Mouse (Mus musculus) ES-Bruce4 (cell line): Measurements from ENCODE around the gene Elob. TPM values are rescaled to one million over a fixed set of nuclear protein-coding genes. Genes with fewer than 3 reads are reported as not detected.

Experiments
- H3K27ac ChIP-seq: 2 replicates; pipeline ENCODE4 v1.5.1; 2012; ENCODE audit warnings: low read length, inconsistent platforms; ENCODE audit not compliant: insufficient read depth
- H3K27me3 ChIP-seq: 2 replicates; pipeline ENCODE4 v1.6.1; 2012; ENCODE audit warnings: mild to moderate bottlenecking, low read length, inconsistent platforms; ENCODE audit not compliant: control insufficient read depth, poor library complexity, insufficient read depth, severe bottlenecking
- H3K36me3 ChIP-seq: 2 replicates; pipeline ENCODE4 v1.6.1; 2012; ENCODE audit warnings: inconsistent platforms, mild to moderate bottlenecking, low read length, moderate library complexity; ENCODE audit not compliant: control insufficient read depth, poor library complexity, insufficient read depth, severe bottlenecking
- H3K4me1 ChIP-seq: one replicate; pipeline ENCODE4 v1.8.1; 2011; ENCODE audit warnings: low read length; ENCODE audit not compliant: control insufficient read depth, insufficient read depth
- H3K4me3 ChIP-seq: 2 replicates; pipeline ENCODE4 v1.5.1; 2011; ENCODE audit warnings: low read depth, mild to moderate bottlenecking, low read length
- H3K9ac ChIP-seq: 2 replicates; pipeline ENCODE4 v1.6.1; 2012; ENCODE audit warnings: low read depth, mild to moderate bottlenecking, inconsistent platforms; ENCODE audit not compliant: poor library complexity, severe bottlenecking
- H3K9me3 ChIP-seq: replicated peaks from 2 replicates; pipeline ENCODE4 v1.6.1; 2012; ENCODE audit warnings: mild to moderate bottlenecking, low read length, inconsistent platforms; ENCODE audit not compliant: control insufficient read depth, poor library complexity, insufficient read depth, severe bottlenecking
- CTCF ChIP-seq: IDR thresholded peaks from one replicate; pipeline ENCODE4 v1.8.1; 2011; ENCODE audit warnings: low read depth, low read length
- EP300 ChIP-seq: IDR thresholded peaks from 2 replicates; pipeline ENCODE4 v1.6.1; 2011; ENCODE audit warnings: low read depth, low read length; ENCODE audit not compliant: insufficient read depth
- POLR2A ChIP-seq: IDR thresholded peaks from one replicate; pipeline ENCODE4 v1.8.1; 2011; ENCODE audit warnings: low read length; ENCODE audit not compliant: insufficient read depth
- polyA plus RNA-seq: library from polyadenylated mRNA; stranded (reverse); fragments of >200 nt; gene quantifications from 2 replicates; pipeline ENCODE4 v1.2.4, GENCODE M21; 2011; ENCODE audit warnings: low read depth; ENCODE audit not compliant: missing spikeins, insufficient read depth, insufficient read length

Elob gene
- polyA plus RNA-seq, 1 experiment, result 398 TPM

GRCm38 (mm10) chr17:23819235-23819634 lies 9.7 kb downstream of the Elob start:
- peaks cover 94% of the 10 kb centered on the region for H3K36me3 ChIP-seq
- H3K9me3 ChIP-seq, result peaks cover 52% of the 10 kb centered on the region
- TF ChIP-seq CTCF (no peak), EP300 (no peak), POLR2A (no peak)
- no peak overlapping the region for H3K4me3 ChIP-seq
- H3K4me1 ChIP-seq, result peaks cover 8% of the 10 kb centered on the region
- H3K27me3 ChIP-seq, result no peaks in the 10 kb centered on the region
- no peak overlapping the region for H3K9ac ChIP-seq
- H3K27ac ChIP-seq, result no peak overlapping the region

- Histone ChIP-seq H3K36me3 (peaks cover 95% of the 10 kb centered on the region), H3K9me3 (peaks cover 58% of the 10 kb centered on the region)
Measured at GRCm38 (mm10) chr17:23818579-23818978, 10.4 kb downstream of the Elob start.

GRCm38 (mm10) chr17:23815641-23816040 lies 13.3 kb downstream of the Elob start:
- peaks cover 70% of the 10 kb centered on the region for H3K9me3 ChIP-seq
- no peak overlapping the region for H3K27ac ChIP-seq
- H3K27me3 ChIP-seq, result no peaks in the 10 kb centered on the region
- H3K9ac ChIP-seq, result no peak overlapping the region
- peaks cover 96% of the 10 kb centered on the region for H3K36me3 ChIP-seq
- H3K4me1 ChIP-seq, result peaks cover 3% of the 10 kb centered on the region
- H3K4me3 ChIP-seq, result no peak overlapping the region
- TF ChIP-seq CTCF (no peak), POLR2A (no peak), EP300 (no peak)

More at GRCm38 (mm10) chr17:23818579-23818978, 10.4 kb downstream of the Elob start:
- H3K4me1 ChIP-seq, result peaks cover 8% of the 10 kb centered on the region
- H3K27ac ChIP-seq, result no peak overlapping the region
- no peaks in the 10 kb centered on the region for H3K27me3 ChIP-seq
- no peak overlapping the region for H3K9ac ChIP-seq
- no peak for TF ChIP-seq EP300
- no peak for TF ChIP-seq CTCF
- no peak for TF ChIP-seq POLR2A
- H3K4me3 ChIP-seq, result no peak overlapping the region

GRCm38 (mm10) chr17:23807918-23808317 lies 21.0 kb downstream of the Elob start:
- Histone ChIP-seq H3K9ac (no peak overlapping the region), H3K36me3 (peaks cover 59% of the 10 kb centered on the region), H3K4me3 (no peak overlapping the region), H3K9me3 (peaks cover 12% of the 10 kb centered on the region), H3K27me3 (no peaks in the 10 kb centered on the region), H3K27ac (no peak overlapping the region), H3K4me1 (no peaks in the 10 kb centered on the region)
- TF ChIP-seq EP300 (no peak), POLR2A (no peak), CTCF (no peak)

GRCm38 (mm10) chr17:23806867-23807266 lies 22.1 kb downstream of the Elob start:
- Histone ChIP-seq H3K27me3 (no peaks in the 10 kb centered on the region), H3K27ac (no peak overlapping the region), H3K4me3 (peak overlapping the region; percentile 59), H3K4me1 (no peaks in the 10 kb centered on the region), H3K9ac (peak overlapping the region; percentile 67), H3K9me3 (peaks cover 4% of the 10 kb centered on the region), H3K36me3 (peaks cover 48% of the 10 kb centered on the region)
- TF ChIP-seq POLR2A, result no peak
- no peak for TF ChIP-seq EP300
- TF ChIP-seq CTCF, result peak; percentile 42

- Histone ChIP-seq H3K27me3 (no peaks in the 10 kb centered on the region), H3K4me3 (peak overlapping the region; percentile 95), H3K4me1 (no peaks in the 10 kb centered on the region), H3K9me3 (no peaks in the 10 kb centered on the region), H3K9ac (peak overlapping the region; percentile 98), H3K36me3 (peaks cover 25% of the 10 kb centered on the region), H3K27ac (0 out of 2 replicates have a peak overlapping the region, but pooled peaks have one; percentile 39)
- TF ChIP-seq CTCF (no peak), POLR2A (no peak), EP300 (no peak)
Measured at GRCm38 (mm10) chr17:23804426-23805085, 24.4 kb downstream of the Elob start.
